Mouse (Mus musculus) midbrain, postnatal 0 days (tissue): ENCODE data around the gene Calhm2. TPM values are rescaled to one million over a fixed set of nuclear protein-coding genes. Genes with fewer than 3 reads are reported as not detected.

Experiments used
- ATAC-seq: fragments of 200-750 bp; cut with Nextera tagmentation; 2 replicates; pipeline ENCODE4 v1.8.0; 2017; ENCODE audit warnings: moderate number of reproducible peaks, mild to moderate bottlenecking, moderate TSS enrichment, moderate library complexity; ENCODE audit not compliant: low FRiP score
- DNase-seq: peaks from one replicate; pipeline ENCODE4 v3.0.0-alpha.2; 2015; ENCODE audit warnings: low spot score
- H3K27ac ChIP-seq: fragments of 300-500 bp; sonication (generic); 2 replicates; pipeline ENCODE4 v1.5.1; 2014; ENCODE audit warnings: low read depth, mild to moderate bottlenecking, low read length, mixed read lengths
- H3K27me3 ChIP-seq: fragments of 300-500 bp; sonication (generic); 2 replicates; pipeline ENCODE4 v1.6.1; 2014; ENCODE audit warnings: low read length, control low read depth, mixed read lengths; ENCODE audit not compliant: insufficient read depth
- H3K36me3 ChIP-seq: fragments of 300-500 bp; sonication (generic); 2 replicates; pipeline ENCODE4 v1.6.1; 2014; ENCODE audit warnings: low read length, control low read depth, mixed read lengths; ENCODE audit not compliant: insufficient read depth
- H3K4me1 ChIP-seq: fragments of 300-500 bp; sonication (generic); 2 replicates; pipeline ENCODE4 v1.6.1; 2014; ENCODE audit warnings: mild to moderate bottlenecking, control low read depth, antibody characterized with exemption, low read length, mixed read lengths; ENCODE audit not compliant: insufficient read depth
- H3K4me2 ChIP-seq: fragments of 300-500 bp; sonication (generic); 2 replicates; pipeline ENCODE4 v1.6.1; 2014; ENCODE audit warnings: low read depth, mild to moderate bottlenecking, low read length, mixed read lengths; ENCODE audit not compliant: poor library complexity, severe bottlenecking
- H3K4me3 ChIP-seq: fragments of 300-500 bp; sonication (generic); 2 replicates; pipeline ENCODE4 v1.5.1; 2014; ENCODE audit warnings: low read depth, mild to moderate bottlenecking, low read length, moderate library complexity
- H3K9ac ChIP-seq: fragments of 300-500 bp; sonication (generic); replicated peaks from 2 replicates; pipeline ENCODE4 v1.6.1; 2014; ENCODE audit warnings: mild to moderate bottlenecking, low read length, moderate library complexity, mixed read lengths; ENCODE audit not compliant: poor library complexity, severe bottlenecking
- H3K9me3 ChIP-seq: fragments of 300-500 bp; sonication (generic); 2 replicates; pipeline ENCODE4 v1.6.1; 2016; ENCODE audit warnings: low read length, control low read depth
- CTCF ChIP-seq: IDR thresholded peaks from 2 replicates; pipeline ENCODE4 v1.5.1; 2016; ENCODE audit warnings: antibody characterized with exemption, mild to moderate bottlenecking
- WGBS: fragments of 180-500 bp; shearing (Covaris S2); extraction: QIAGEN DNeasy Blood & Tissue Kit; methylation state at CpG from one replicate; pipeline ENCODE4 v1.1.7; 2014; 5-methylcytosine and 5-hydroxymethylcytosine counted together
- polyA plus RNA-seq: library from polyadenylated mRNA; unstranded; fragments of >200 nt; fragmentation: Nextera tagmentation; extraction: Ambion mirVana; gene quantifications from 2 replicates; pipeline ENCODE4 v1.2.1, GENCODE M21; 2015
- total RNA-seq: library from RNA; depleted of rRNA; stranded (reverse); fragments of >200 nt; gene quantifications from 2 replicates; pipeline ENCODE4 v1.2.3, GENCODE M21; 2014

The Calhm2 gene
- total and polyA plus RNA-seq, 2 experiments from 2014 or later = 0.77 to 1.0 TPM

GRCm38 (mm10) chr19:47161669-47162068 lies 23.6 kb upstream of the Calhm2 start:
- Histone ChIP-seq H3K27ac (no peak overlapping the region), H3K9me3 (no peaks in the 10 kb centered on the region), H3K4me2 (no peak overlapping the region), H3K9ac (no peak overlapping the region), H3K4me3 (no peak overlapping the region), H3K4me1 (no peaks in the 10 kb centered on the region), H3K36me3 (no peaks in the 10 kb centered on the region), H3K27me3 (no peaks in the 10 kb centered on the region)
- 59% methylated on average over 2 of the region's 4 CpGs for WGBS
- TF ChIP-seq CTCF = no peak
- DNase-seq (no peak), ATAC-seq (no peak)

GRCm38 (mm10) chr19:47157664-47158063 lies 19.6 kb upstream of the Calhm2 start, which contains the start of gene Calhm3:
Gene Calhm3 (minus strand): TSS chr19:47157764.
- H3K4me1 ChIP-seq = no peaks in the 10 kb centered on the region
- H3K36me3 ChIP-seq = no peaks in the 10 kb centered on the region
- WGBS = 78% methylated on average over 11 of the region's 11 CpGs
- H3K9me3 ChIP-seq = no peaks in the 10 kb centered on the region
- no peak for TF ChIP-seq CTCF
- ATAC-seq = no peak
- DNase-seq = no peak
- H3K4me2 ChIP-seq = no peak within 1 kb of the TSS
- H3K27ac ChIP-seq = no peak within 1 kb of the TSS
- H3K27me3 ChIP-seq = no peaks in the 10 kb centered on the region
- no peak within 1 kb of the TSS for H3K4me3 ChIP-seq
- no peak within 1 kb of the TSS for H3K9ac ChIP-seq

GRCm38 (mm10) chr19:47153767-47154166 lies 15.7 kb upstream of the Calhm2 start:
- Histone ChIP-seq H3K9me3 (no peaks in the 10 kb centered on the region), H3K9ac (no peak overlapping the region), H3K4me3 (no peak overlapping the region), H3K27ac (no peak overlapping the region), H3K27me3 (no peaks in the 10 kb centered on the region), H3K4me2 (no peak overlapping the region), H3K4me1 (no peaks in the 10 kb centered on the region), H3K36me3 (no peaks in the 10 kb centered on the region)
- TF ChIP-seq CTCF = no peak
- DNase-seq (no peak), ATAC-seq (no peak)
- WGBS = 94% methylated on average over 7 of the region's 7 CpGs

- Histone ChIP-seq H3K4me2 (peak overlapping the region; percentile 42), H3K4me1 (no peaks in the 10 kb centered on the region), H3K9me3 (no peaks in the 10 kb centered on the region), H3K4me3 (peak overlapping the region; percentile 23; the same call in 1 of the 2 replicates), H3K27me3 (no peaks in the 10 kb centered on the region), H3K27ac (no peak overlapping the region), H3K9ac (peak overlapping the region; percentile 44; the same call in 1 of the 2 replicates), H3K36me3 (no peaks in the 10 kb centered on the region)
- DNase-seq (no peak), ATAC-seq (no peak)
- TF ChIP-seq CTCF = no peak
- whole genome bisulfite sequencing = 60% methylated on average over 12 of the region's 12 CpGs
Observed at GRCm38 (mm10) chr19:47152062-47152369, 13.9 kb upstream of the Calhm2 start.

- WGBS = 28% methylated on average over 32 of the region's 32 CpGs
- Histone ChIP-seq H3K4me3 (peak overlapping the region; percentile 23; the same call in 1 of the 2 replicates), H3K27me3 (no peaks in the 10 kb centered on the region), H3K36me3 (no peaks in the 10 kb centered on the region), H3K27ac (no peak overlapping the region), H3K4me2 (peak overlapping the region; percentile 42), H3K9me3 (no peaks in the 10 kb centered on the region), H3K9ac (peak overlapping the region; percentile 44; the same call in 1 of the 2 replicates), H3K4me1 (no peaks in the 10 kb centered on the region)
- peak; percentile 39 for DNase-seq
- TF ChIP-seq CTCF = no peak
- peak; percentile 74 for ATAC-seq
Observed at GRCm38 (mm10) chr19:47151332-47152061, 13.4 kb upstream of the Calhm2 start.

- 67% methylated on average over 4 of the region's 4 CpGs for WGBS
- TF ChIP-seq CTCF = no peak
- Histone ChIP-seq H3K36me3 (no peaks in the 10 kb centered on the region), H3K4me1 (no peaks in the 10 kb centered on the region), H3K27me3 (no peaks in the 10 kb centered on the region), H3K9ac (no peak overlapping the region), H3K4me2 (no peak overlapping the region), H3K27ac (no peak overlapping the region), H3K9me3 (no peaks in the 10 kb centered on the region), H3K4me3 (no peak overlapping the region)
- DNase-seq (no peak), ATAC-seq (no peak)
Observed at GRCm38 (mm10) chr19:47149854-47150253, 11.8 kb upstream of the Calhm2 start.
